Mouse (Mus musculus) MEL (cell line): ENCODE data around the gene Cadm4. TPM values are rescaled to one million over a fixed set of nuclear protein-coding genes. Genes with fewer than 3 reads are reported as not detected.
A peak's percentile ranks its signal among the peaks of the same experiment; 100 is the strongest.

ENCODE experiments used
- DNase-seq: peaks from one replicate; pipeline ENCODE4 v3.0.0; 2011; ENCODE audit warnings: low read depth, low spot score
- H3K27ac ChIP-seq: 2 replicates; pipeline ENCODE4 v1.5.1; 2012; ENCODE audit warnings: low read depth, mild to moderate bottlenecking, control low read depth, low read length, moderate library complexity; ENCODE audit not compliant: control insufficient read depth
- H3K27me3 ChIP-seq, 2 experiments: fragments of 150-350 bp in 1 of 2; sonication (generic) in 1 of 2; 2 replicates each; pipeline ENCODE4 v1.6.1; 2012; ENCODE audit warnings: low read length in 2 of 2, mild to moderate bottlenecking in 2 of 2, improper control_type of control experiment in 1 of 2, moderate library complexity in 1 of 2; ENCODE audit not compliant: insufficient read depth in 2 of 2, control insufficient read depth in 1 of 2
- H3K36me3 ChIP-seq, 2 experiments: 2 replicates each; pipeline ENCODE4 v1.6.1; 2012 to 2014; ENCODE audit warnings: low read length in 2 of 2, improper control_type of control experiment in 1 of 2, inconsistent platforms in 1 of 2, mild to moderate bottlenecking in 1 of 2; ENCODE audit not compliant: insufficient read depth in 2 of 2, control insufficient read depth in 1 of 2
- H3K4me1 ChIP-seq, 2 experiments: fragments of 150-350 bp in 1 of 2; sonication (generic) in 1 of 2; 2 replicates each; pipeline ENCODE4 v1.6.1; 2012; ENCODE audit warnings: low read length in 2 of 2, improper control_type of control experiment in 1 of 2, mild to moderate bottlenecking in 1 of 2; ENCODE audit not compliant: insufficient read depth in 2 of 2, control insufficient read depth in 1 of 2
- H3K4me3 ChIP-seq, 2 experiments: fragments of 150-350 bp in 1 of 2; sonication (generic) in 1 of 2; 2 replicates each; pipeline ENCODE4 v1.5.1; 2012; ENCODE audit warnings: low read depth in 2 of 2, low read length in 2 of 2, mild to moderate bottlenecking in 2 of 2, moderate library complexity in 2 of 2, control low read depth in 1 of 2, improper control_type of control experiment in 1 of 2; ENCODE audit not compliant: control insufficient read depth in 1 of 2, insufficient read depth in 1 of 2
- H3K79me2 ChIP-seq: 2 replicates; pipeline ENCODE4 v1.6.1; 2012; ENCODE audit warnings: mild to moderate bottlenecking, low read length, moderate library complexity; ENCODE audit not compliant: control insufficient read depth, poor library complexity, insufficient read depth
- H3K9ac ChIP-seq: 2 replicates; pipeline ENCODE4 v1.6.1; 2012; ENCODE audit warnings: low read depth, mild to moderate bottlenecking, control low read depth, low read length, moderate library complexity; ENCODE audit not compliant: control insufficient read depth, poor library complexity, severe bottlenecking
- H3K9me3 ChIP-seq: fragments of 150-350 bp; sonication (generic); replicated peaks from 2 replicates; pipeline ENCODE4 v1.6.1; 2012; ENCODE audit warnings: mild to moderate bottlenecking, low read length, improper control_type of control experiment, moderate library complexity; ENCODE audit not compliant: insufficient read depth
- CHD2 ChIP-seq: IDR thresholded peaks from 2 replicates; pipeline ENCODE4 v1.6.1; 2011; ENCODE audit warnings: low read length, improper control_type of control experiment
- CTCF ChIP-seq, 3 experiments: IDR thresholded peaks in 2 of 3; conservative IDR thresholded peaks in 1 of 3; 2 replicates each; pipeline ENCODE4 v1.5.1; 2011 to 2012; ENCODE audit warnings: low read length in 3 of 3, low read depth in 2 of 3, mild to moderate bottlenecking in 2 of 3, improper control_type of control experiment in 1 of 3, inconsistent platforms in 1 of 3, mixed read lengths in 1 of 3, moderate library complexity in 1 of 3; ENCODE audit not compliant: control insufficient read depth in 1 of 3, insufficient read depth in 1 of 3, poor library complexity in 1 of 3, severe bottlenecking in 1 of 3
- E2F4 ChIP-seq: IDR thresholded peaks from 2 replicates; pipeline ENCODE4 v1.6.1; 2011; ENCODE audit warnings: low read depth, low read length, improper control_type of control experiment, borderline replicate concordance
- ETS1 ChIP-seq: IDR thresholded peaks from 2 replicates; pipeline ENCODE4 v1.6.1; 2012; ENCODE audit warnings: low read depth, mild to moderate bottlenecking, inconsistent platforms, low read length, improper control_type of control experiment, moderate library complexity
- GABPA ChIP-seq: IDR thresholded peaks from 2 replicates; pipeline ENCODE4 v1.6.1; 2012; ENCODE audit warnings: low read depth, mild to moderate bottlenecking, inconsistent platforms, low read length, improper control_type of control experiment, moderate library complexity
- GATA1 ChIP-seq: IDR thresholded peaks from 2 replicates; pipeline ENCODE4 v1.6.1; 2011; ENCODE audit warnings: low read depth, low read length, improper control_type of control experiment
- KAT2A ChIP-seq: conservative IDR thresholded peaks from 2 replicates; pipeline ENCODE4 v1.6.1; 2012; ENCODE audit warnings: low read depth, low read length, improper control_type of control experiment, inconsistent platforms
- MAFK ChIP-seq: IDR thresholded peaks from 2 replicates; pipeline ENCODE4 v1.6.1; 2011; ENCODE audit warnings: low read depth, mild to moderate bottlenecking, low read length, improper control_type of control experiment, borderline replicate concordance
- MXI1 ChIP-seq: IDR thresholded peaks from 2 replicates; pipeline ENCODE4 v1.6.1; 2011; ENCODE audit warnings: mild to moderate bottlenecking, low read depth, low read length, improper control_type of control experiment
- MYB ChIP-seq: IDR thresholded peaks from 2 replicates; pipeline ENCODE4 v1.6.1; 2011; ENCODE audit warnings: mild to moderate bottlenecking, low read depth, low read length, improper control_type of control experiment
- MYC ChIP-seq: IDR thresholded peaks from 2 replicates; pipeline ENCODE4 v1.6.1; 2011; ENCODE audit warnings: low read depth, mild to moderate bottlenecking, low read length, improper control_type of control experiment, moderate library complexity
- POLR2A ChIP-seq, 2 experiments: IDR thresholded peaks; 2 replicates each; pipeline ENCODE4 v1.6.1; 2011 to 2012; ENCODE audit warnings: low read length in 2 of 2, mild to moderate bottlenecking in 2 of 2, control low read depth in 1 of 2, improper control_type of control experiment in 1 of 2, low read depth in 1 of 2, moderate library complexity in 1 of 2; ENCODE audit not compliant: control insufficient read depth in 1 of 2, insufficient read depth in 1 of 2, poor library complexity in 1 of 2
- POLR2AphosphoS2 ChIP-seq: IDR thresholded peaks from 2 replicates; pipeline ENCODE4 v1.6.1; 2011; ENCODE audit warnings: low read length, improper control_type of control experiment
- POLR2AphosphoS5 ChIP-seq: IDR thresholded peaks from 2 replicates; pipeline ENCODE4 v1.6.1; 2012; ENCODE audit warnings: low read depth, borderline replicate concordance, mild to moderate bottlenecking, inconsistent platforms, low read length, moderate library complexity, mixed read lengths
- RAD21 ChIP-seq: IDR thresholded peaks from 2 replicates; pipeline ENCODE4 v1.6.1; 2011; ENCODE audit warnings: mild to moderate bottlenecking, low read depth, low read length, improper control_type of control experiment
- SMC3 ChIP-seq: IDR thresholded peaks from 2 replicates; pipeline ENCODE4 v1.6.1; 2011; ENCODE audit warnings: low read depth, low read length, improper control_type of control experiment
- TBP ChIP-seq: IDR thresholded peaks from 2 replicates; pipeline ENCODE4 v1.8.0; 2011; ENCODE audit warnings: low read depth, low read length, improper control_type of control experiment
- USF1 ChIP-seq: IDR thresholded peaks from 2 replicates; pipeline ENCODE4 v1.6.1; 2014; ENCODE audit warnings: low read depth, mild to moderate bottlenecking, inconsistent platforms, low read length, improper control_type of control experiment, moderate library complexity
- ZMIZ1 ChIP-seq: IDR thresholded peaks from 2 replicates; pipeline ENCODE4 v1.6.1; 2012; ENCODE audit warnings: low read depth, mild to moderate bottlenecking, inconsistent platforms, low read length, improper control_type of control experiment, moderate library complexity
- ZNF384 ChIP-seq: IDR thresholded peaks from 2 replicates; pipeline ENCODE4 v1.6.1; 2012; ENCODE audit warnings: low read depth, mild to moderate bottlenecking, inconsistent platforms, low read length, improper control_type of control experiment
- polyA plus RNA-seq, 2 experiments: library from polyadenylated mRNA; stranded (reverse) in 1 of 2; unstranded in 1 of 2; fragments of >175 nt in 1 of 2; fragments of >200 nt in 1 of 2; gene quantifications; 2 replicates each; pipeline versions ENCODE4 v1.2.1 to v1.2.4; 2012; ENCODE audit warnings: low replicate concordance in 2 of 2, low read depth in 1 of 2; ENCODE audit not compliant: insufficient read length in 2 of 2, insufficient read depth in 1 of 2, missing spikeins in 1 of 2
- total RNA-seq: library from RNA; depleted of rRNA; stranded (reverse); fragments of 300-350 nt; gene quantifications from 2 replicates; pipeline ENCODE4 v1.2.3, GENCODE M21; 2012

Cadm4 gene
- total and polyA plus RNA-seq, 3 experiments, result 0.12 to 0.38 TPM; not detected in 1

DNA sequence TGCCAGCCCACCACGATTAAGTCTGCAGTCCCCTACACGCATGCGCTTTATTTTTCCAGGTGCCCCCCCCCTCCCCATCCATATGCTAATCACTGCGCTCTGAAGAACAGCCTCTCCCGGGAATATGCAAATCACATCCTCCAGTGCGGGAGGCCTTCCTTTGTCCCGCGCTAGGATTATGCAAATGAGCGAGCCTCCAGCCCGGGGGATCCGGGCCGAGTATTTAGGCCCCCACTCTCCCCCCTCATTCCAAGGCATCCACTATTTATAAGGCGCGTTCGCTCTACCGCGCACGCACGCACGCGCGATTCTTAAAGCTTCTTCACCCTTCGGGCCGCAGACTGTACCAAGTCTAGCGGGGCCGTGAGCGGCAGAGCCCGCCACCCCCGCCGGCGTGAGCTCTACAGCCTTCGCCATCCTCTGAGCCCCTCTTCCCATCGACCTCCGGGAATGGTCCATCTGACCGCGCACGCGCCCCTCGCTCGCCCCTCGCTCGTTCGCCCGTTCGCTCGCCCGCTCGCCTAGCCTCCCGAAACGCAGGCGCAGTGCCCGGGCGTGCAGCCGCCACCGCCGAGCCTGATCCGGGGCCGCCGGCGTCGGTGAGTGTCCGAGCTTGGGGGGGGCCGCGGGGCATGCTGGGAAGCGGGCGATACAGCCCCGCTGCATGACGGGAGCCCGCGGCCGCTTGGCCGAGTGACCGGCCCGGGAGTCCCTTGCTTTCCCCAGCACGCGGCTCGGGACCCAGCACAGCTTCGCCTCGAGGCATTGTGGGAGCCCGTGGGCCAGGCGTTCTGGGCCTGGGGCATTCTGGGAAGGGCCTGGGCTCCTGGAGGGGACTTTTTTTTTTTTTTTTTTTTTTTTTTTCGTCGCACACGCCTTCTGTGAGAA lies 25.3 kb downstream of the Cadm4 start, which contains the start of gene Zfp428 (continued):
- TF ChIP-seq MAFK (no peak), CHD2 (no peak), TBP (no peak), SMC3 (0 out of 2 replicates have a peak, but pooled peaks have one; percentile 5), RAD21 (no peak), MXI1 (peak; percentile 88)

DNA sequence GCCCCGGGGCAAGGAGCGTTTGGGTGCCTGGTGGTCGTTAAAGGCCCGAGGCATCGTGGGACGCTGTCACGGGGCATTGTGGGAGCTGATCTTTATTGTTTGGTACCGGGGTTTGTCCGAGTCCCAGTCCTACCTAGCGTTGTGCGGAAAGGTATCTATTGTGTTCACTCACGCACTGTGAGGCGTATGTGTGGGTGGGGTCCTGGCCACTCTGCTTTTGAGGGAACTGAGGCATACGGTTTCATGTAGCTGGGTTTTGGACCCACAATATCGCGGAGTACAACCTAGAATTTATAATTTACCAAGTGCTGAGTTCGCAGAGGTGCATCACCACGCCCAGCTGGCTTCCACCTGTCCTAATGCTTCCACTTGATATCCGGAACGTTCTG lies 25.9 kb downstream of the Cadm4 start:
- Histone ChIP-seq H3K27me3 (no peaks in the 10 kb centered on the region), H3K4me3 (peak overlapping the region; percentile 74 to 86), H3K79me2 (peaks cover 11% of the 10 kb centered on the region), H3K27ac (peak overlapping the region; percentile 72), H3K36me3 (peaks cover 0 to 9% of the 10 kb centered on the region in 2 experiments; a peak in 2 of 4 replicates), H3K9me3 (no peaks in the 10 kb centered on the region), H3K9ac (peak overlapping the region; percentile 80), H3K4me1 (peaks cover 2 to 13% of the 10 kb centered on the region in 2 experiments; a peak in 3 of 4 replicates)
- DNase-seq, result no peak
- TF ChIP-seq ZMIZ1 (no peak), ETS1 (no peak), POLR2AphosphoS5 (no peak), GATA1 (no peak), MYC (0 out of 2 replicates have a peak, but pooled peaks have one; percentile 1), POLR2A (IDR thresholded peaks at IDR 0.05; ENCODE audit: control insufficient read depth in 1 of 2, insufficient read depth in 1 of 2, low read depth in 1 of 2, low read length in 2 of 2, poor library complexity in 1 of 2) (0 out of 4 replicates have a peak, but pooled peaks of 1 of the 2 experiments have one; percentile 8), KAT2A (no peak), MYB (no peak), E2F4 (no peak), GABPA (no peak), MXI1 (0 out of 2 replicates have a peak, but pooled peaks have one; percentile 10), POLR2AphosphoS2 (no peak), RAD21 (no peak), ZNF384 (no peak), USF1 (no peak), CTCF (IDR thresholded peaks at IDR 0.05 in 2 of 3, conservative IDR thresholded peaks at IDR 0.05 in 1 of 3; ENCODE audit: control insufficient read depth in 1 of 3, insufficient read depth in 1 of 3, low read depth in 2 of 3, low read length in 3 of 3, poor library complexity in 1 of 3, severe bottlenecking in 1 of 3) (no peak)
